Mouse (Mus musculus) myocyte (in vitro differentiated cells): ENCODE measurements around the gene Camta1.

Experiments
- E2F4 ChIP-seq: IDR thresholded peaks from one replicate; pipeline ENCODE4 v1.6.1; 2011; ENCODE audit warnings: mild to moderate bottlenecking, control low read depth, moderate library complexity; ENCODE audit not compliant: insufficient read depth
- MAX ChIP-seq: IDR thresholded peaks from one replicate; pipeline ENCODE4 v1.6.1; 2011; ENCODE audit warnings: low read depth, mild to moderate bottlenecking, control low read depth
- MYOG ChIP-seq, 3 experiments: IDR thresholded peaks; one replicate each; pipeline ENCODE4 v1.6.1; 2011; ENCODE audit warnings: control low read depth in 2 of 3, low read depth in 2 of 3, mild to moderate bottlenecking in 2 of 3; ENCODE audit not compliant: insufficient read length in 2 of 3, control insufficient read depth in 1 of 3, insufficient read depth in 1 of 3
- POLR2A ChIP-seq: IDR thresholded peaks from one replicate; pipeline ENCODE4 v1.6.1; 2011; ENCODE audit warnings: low read depth, mild to moderate bottlenecking, control low read depth, moderate library complexity; ENCODE audit not compliant: insufficient read length
- REST ChIP-seq: IDR thresholded peaks from one replicate; pipeline ENCODE4 v1.6.1; 2011; ENCODE audit warnings: mild to moderate bottlenecking, control low read depth, moderate library complexity; ENCODE audit not compliant: insufficient read depth, insufficient read length
- SRF ChIP-seq: IDR thresholded peaks from one replicate; pipeline ENCODE4 v1.6.1; 2011; ENCODE audit warnings: low read depth; ENCODE audit not compliant: control insufficient read depth, insufficient read length
- TCF12 ChIP-seq: IDR thresholded peaks from one replicate; pipeline ENCODE4 v1.6.1; 2011; ENCODE audit warnings: mild to moderate bottlenecking, control low read depth; ENCODE audit not compliant: poor library complexity, insufficient read depth, severe bottlenecking
- TCF3 ChIP-seq: IDR thresholded peaks from one replicate; pipeline ENCODE4 v1.6.1; 2011; ENCODE audit warnings: low read depth, control low read depth; ENCODE audit not compliant: insufficient read length

- TF ChIP-seq E2F4 (no peak), REST (no peak), TCF3 (no peak), POLR2A (no peak), MAX (no peak), SRF (no peak), TCF12 (no peak), MYOG (IDR thresholded peaks at IDR 0.05; ENCODE audit: control insufficient read depth in 1 of 3, insufficient read depth in 1 of 3, insufficient read length in 2 of 3, low read depth in 2 of 3) (no peak)
These were observed 122.8 kb downstream of the Camta1 start for GRCm38 (mm10) chr4:151738875-151739274.
